Mouse (Mus musculus) kidney, embryonic 15.5 days (tissue): ENCODE measurements around the gene Vmn1r198. TPM values are rescaled to one million over a fixed set of nuclear protein-coding genes. Genes with fewer than 3 reads are reported as not detected.
"Not testable (repeated sequence)": the region's sequence is repeated elsewhere in the genome, so short reads cannot be mapped to it uniquely, and the experiment has no call there.

Experiments
- ATAC-seq: fragments of 200-750 bp; cut with Nextera tagmentation; replicated peaks from 2 replicates; pipeline ENCODE4 v1.8.0; 2017; ENCODE audit warnings: moderate TSS enrichment; ENCODE audit not compliant: low FRiP score
- H3K27ac ChIP-seq: fragments of 300-500 bp; sonication (generic); 2 replicates; pipeline ENCODE4 v1.5.1; 2015; ENCODE audit warnings: mild to moderate bottlenecking, inconsistent platforms
- H3K27me3 ChIP-seq: fragments of 300-500 bp; sonication (generic); 2 replicates; pipeline ENCODE4 v1.6.1; 2015; ENCODE audit warnings: inconsistent platforms
- H3K36me3 ChIP-seq: fragments of 300-500 bp; sonication (generic); 2 replicates; pipeline ENCODE4 v1.6.1; 2015; ENCODE audit warnings: inconsistent platforms
- H3K4me1 ChIP-seq: fragments of 300-500 bp; sonication (generic); 2 replicates; pipeline ENCODE4 v1.6.1; 2015; ENCODE audit warnings: inconsistent platforms
- H3K4me2 ChIP-seq: fragments of 300-500 bp; sonication (generic); 2 replicates; pipeline ENCODE4 v1.6.1; 2015; ENCODE audit warnings: moderate library complexity, mild to moderate bottlenecking, inconsistent platforms
- H3K4me3 ChIP-seq: fragments of 300-500 bp; sonication (generic); replicated peaks from 2 replicates; pipeline ENCODE4 v1.5.1; 2015; ENCODE audit warnings: mild to moderate bottlenecking, inconsistent platforms
- H3K9ac ChIP-seq: fragments of 300-500 bp; sonication (generic); 2 replicates; pipeline ENCODE4 v1.6.1; 2015; ENCODE audit warnings: mild to moderate bottlenecking, inconsistent platforms
- H3K9me3 ChIP-seq: fragments of 300-500 bp; sonication (generic); replicated peaks from 2 replicates; pipeline ENCODE4 v1.6.1; 2016; ENCODE audit warnings: inconsistent platforms
- WGBS: fragments of 180-500 bp; shearing (Covaris S2); methylation state at CpG from one replicate; pipeline ENCODE4 v1.1.7; 2015; ENCODE audit warnings: mixed read lengths; 5-methylcytosine and 5-hydroxymethylcytosine counted together
- polyA plus RNA-seq: library from polyadenylated mRNA; unstranded; fragments of >200 nt; fragmentation: Nextera tagmentation; extraction: Ambion mirVana; gene quantifications from 2 replicates; pipeline ENCODE4 v1.2.1, GENCODE M21; 2015

The Vmn1r198 gene
- polyA plus RNA-seq = not detected in 2 replicates

GRCm38 (mm10) chr13:22350064-22350463 lies at the start of gene Vmn1r198:
Vmn1r198 (plus strand) TSS chr13:22350364.
- Histone ChIP-seq H3K27me3 (no peaks in the 10 kb centered on the region), H3K4me2 (no peak within 1 kb of the TSS), H3K36me3 (no peaks in the 10 kb centered on the region), H3K9me3 (no peaks in the 10 kb centered on the region), H3K9ac (no peak within 1 kb of the TSS), H3K4me1 (no peaks in the 10 kb centered on the region), H3K4me3 (no peak within 1 kb of the TSS), H3K27ac (no peak within 1 kb of the TSS)
- 30% methylated on average over 1 of the region's 1 CpGs for WGBS
- ATAC-seq = no peak

DNA sequence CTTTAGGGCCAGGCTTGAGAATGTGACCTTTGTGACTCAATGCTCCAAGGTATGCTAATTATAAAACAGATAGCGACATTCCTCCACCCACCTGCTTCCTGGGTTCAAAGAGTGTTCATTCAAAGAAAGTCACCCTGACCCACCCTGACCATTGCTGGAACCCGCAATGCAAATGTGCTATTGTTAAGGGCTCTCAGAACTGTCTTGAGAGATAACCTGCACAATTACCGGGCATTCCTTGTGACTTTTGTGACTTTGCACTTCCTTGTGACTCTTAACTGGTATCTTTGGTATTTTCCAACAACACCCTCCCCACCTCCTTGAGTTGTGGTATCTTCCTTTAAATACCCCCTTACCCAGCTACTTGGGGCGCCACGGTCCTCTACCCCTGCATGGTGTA lies 42.1 kb upstream of the Vmn1r198 start:
- ATAC-seq, H3K9me3 ChIP-seq, H3K4me1 ChIP-seq, H3K4me3 ChIP-seq, H3K9ac ChIP-seq, H3K4me2 ChIP-seq, H3K27ac ChIP-seq, H3K27me3 ChIP-seq, H3K36me3 ChIP-seq: not testable (repeated sequence)
- 90% methylated on average over 5 of the region's 5 CpGs for WGBS

DNA sequence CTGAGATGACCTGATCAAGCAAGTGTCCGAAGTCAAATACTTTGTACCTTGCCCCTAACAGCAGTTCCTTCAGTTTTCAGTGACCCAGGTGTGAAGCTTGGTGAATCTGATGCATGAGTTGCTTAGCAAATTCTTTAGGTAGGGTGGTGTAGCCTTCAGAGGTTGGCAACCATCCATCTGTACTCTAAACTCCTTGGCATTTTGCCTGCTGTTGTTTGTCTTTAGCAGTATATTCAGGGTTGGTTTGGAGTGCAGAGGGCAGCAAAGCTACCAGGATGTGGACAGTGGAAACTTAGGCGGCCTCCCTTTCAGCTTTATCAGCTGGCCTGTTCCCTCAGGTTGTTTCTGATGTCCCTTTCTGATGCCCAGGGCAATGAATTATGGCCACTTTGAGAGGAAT lies 34.8 kb upstream of the Vmn1r198 start:
- no peak for ATAC-seq
- Histone ChIP-seq H3K27ac (no peak overlapping the region), H3K4me2 (no peak overlapping the region), H3K9me3 (no peaks in the 10 kb centered on the region), H3K9ac (no peak overlapping the region), H3K4me3 (no peak overlapping the region), H3K36me3 (no peaks in the 10 kb centered on the region), H3K27me3 (no peaks in the 10 kb centered on the region), H3K4me1 (no peaks in the 10 kb centered on the region)
- WGBS = 72% methylated on average over 2 of the region's 2 CpGs

- Histone ChIP-seq H3K27me3 (no peaks in the 10 kb centered on the region), H3K4me2 (no peak overlapping the region), H3K27ac (no peak overlapping the region), H3K4me3 (no peak overlapping the region), H3K36me3 (no peaks in the 10 kb centered on the region), H3K9ac (no peak overlapping the region), H3K4me1 (no peaks in the 10 kb centered on the region), H3K9me3 (no peaks in the 10 kb centered on the region)
- ATAC-seq = no peak
- 80% methylated on average over 2 of the region's 2 CpGs for WGBS
These were observed 32.8 kb upstream of the Vmn1r198 start for GRCm38 (mm10) chr13:22317366-22317765.

DNA sequence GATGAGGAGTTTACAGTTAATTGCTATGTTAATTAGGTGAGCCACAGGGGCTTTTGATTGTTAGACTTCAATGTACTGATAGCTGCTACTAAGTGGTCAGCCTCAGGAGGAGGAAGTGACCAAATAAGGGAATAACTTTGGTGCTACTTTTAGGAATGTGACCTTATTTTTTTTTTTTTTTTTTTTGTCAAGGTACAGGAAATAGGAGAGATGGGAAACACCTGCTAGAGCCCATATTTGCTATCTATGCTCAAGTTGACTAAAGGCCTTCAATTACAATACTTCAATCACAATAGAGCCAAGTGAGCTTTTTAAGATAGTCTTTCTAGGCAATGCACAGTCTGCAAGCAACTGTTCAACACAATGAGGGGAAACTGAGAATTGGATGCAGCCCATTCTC lies 30.1 kb upstream of the Vmn1r198 start:
- Histone ChIP-seq H3K9ac (no peak overlapping the region), H3K4me1 (no peaks in the 10 kb centered on the region), H3K9me3 (no peaks in the 10 kb centered on the region), H3K27ac (no peak overlapping the region), H3K4me3 (no peak overlapping the region), H3K27me3 (no peaks in the 10 kb centered on the region), H3K36me3 (no peaks in the 10 kb centered on the region), H3K4me2 (no peak overlapping the region)
- ATAC-seq = no peak

- Histone ChIP-seq H3K4me1 (no peaks in the 10 kb centered on the region), H3K36me3 (no peaks in the 10 kb centered on the region), H3K27ac (no peak within 1 kb of the TSS), H3K27me3 (no peaks in the 10 kb centered on the region), H3K4me2 (no peak within 1 kb of the TSS), H3K9ac (no peak within 1 kb of the TSS), H3K4me3 (no peak within 1 kb of the TSS), H3K9me3 (no peaks in the 10 kb centered on the region)
- no peak for ATAC-seq
These were observed 25.9 kb upstream of the Vmn1r198 start, which contains the start of gene Vmn1r197 for GRCm38 (mm10) chr13:22324289-22324688. Vmn1r197 (plus strand) TSS chr13:22324589.

- WGBS = 66% methylated on average over 2 of the region's 2 CpGs
- Histone ChIP-seq H3K9me3 (no peaks in the 10 kb centered on the region), H3K27me3 (no peaks in the 10 kb centered on the region), H3K36me3 (no peaks in the 10 kb centered on the region), H3K4me3 (no peak overlapping the region), H3K4me1 (no peaks in the 10 kb centered on the region), H3K9ac (no peak overlapping the region), H3K4me2 (no peak overlapping the region), H3K27ac (no peak overlapping the region)
- ATAC-seq = no peak
These were observed 16.9 kb upstream of the Vmn1r198 start for GRCm38 (mm10) chr13:22333269-22333668.

DNA sequence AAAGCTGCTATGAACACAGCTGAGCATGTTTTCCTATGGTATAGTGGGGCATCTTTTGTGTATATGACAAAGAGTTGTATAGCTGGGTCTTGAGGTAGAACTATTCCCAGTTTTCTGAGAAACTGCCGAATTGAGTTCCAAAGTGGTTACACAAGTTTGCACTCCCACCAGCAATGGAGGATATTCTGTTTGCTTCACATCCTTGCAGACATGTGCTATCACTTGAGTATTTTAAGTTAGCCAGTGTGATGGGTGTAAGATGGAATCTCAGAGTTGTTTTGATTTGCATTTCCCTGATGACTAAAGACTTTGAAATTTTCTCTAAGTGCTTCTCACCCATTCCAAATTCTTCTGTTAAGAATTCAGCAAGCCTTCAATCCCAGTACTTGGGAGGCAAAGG lies 14.6 kb upstream of the Vmn1r198 start:
- Histone ChIP-seq H3K4me3 (no peak overlapping the region), H3K4me1 (no peaks in the 10 kb centered on the region), H3K4me2 (no peak overlapping the region), H3K9me3 (no peaks in the 10 kb centered on the region), H3K27ac (no peak overlapping the region), H3K27me3 (no peaks in the 10 kb centered on the region), H3K36me3 (no peaks in the 10 kb centered on the region), H3K9ac (no peak overlapping the region)
- WGBS = 92% methylated on average over 1 of the region's 1 CpGs
- no peak for ATAC-seq

DNA sequence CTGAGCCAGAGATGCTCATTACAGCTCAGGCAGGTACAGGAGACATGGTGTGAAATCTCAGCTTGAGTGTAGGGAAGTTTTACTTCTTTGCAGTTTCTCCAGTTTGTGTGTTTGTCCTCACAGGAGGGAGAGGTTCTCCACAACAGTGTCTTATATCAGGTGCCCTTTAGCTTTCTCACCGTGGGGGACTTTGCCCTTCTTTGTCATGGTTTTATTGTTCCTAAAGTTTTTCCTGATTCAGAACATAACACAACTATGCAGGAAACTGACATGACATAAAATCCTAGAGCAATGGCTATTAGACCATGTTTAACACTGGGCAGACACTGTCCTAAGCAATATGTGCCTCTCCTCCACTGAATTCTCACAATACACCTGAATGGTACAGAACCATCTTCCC lies 649 bp downstream of the Vmn1r198 start:
- H3K4me2 ChIP-seq = no peak overlapping the region
- H3K4me1 ChIP-seq = no peaks in the 10 kb centered on the region
- 71% methylated on average over 1 of the region's 1 CpGs for WGBS
- H3K4me3 ChIP-seq = no peak overlapping the region
- H3K9ac ChIP-seq = no peak overlapping the region
- H3K27me3 ChIP-seq = no peaks in the 10 kb centered on the region
- H3K27ac ChIP-seq = no peak overlapping the region
- ATAC-seq = no peak
- H3K36me3 ChIP-seq = no peaks in the 10 kb centered on the region
- H3K9me3 ChIP-seq = no peaks in the 10 kb centered on the region

GRCm38 (mm10) chr13:22379518-22379917 lies 29.4 kb downstream of the Vmn1r198 start, which contains the start of gene Vmn1r199:
Vmn1r199 (plus strand) TSS chr13:22379818.
- no peaks in the 10 kb centered on the region for H3K9me3 ChIP-seq
- no peak within 1 kb of the TSS for H3K4me3 ChIP-seq
- no peaks in the 10 kb centered on the region for H3K4me1 ChIP-seq
- no peaks in the 10 kb centered on the region for H3K36me3 ChIP-seq
- H3K9ac ChIP-seq = no peak within 1 kb of the TSS
- no peak for ATAC-seq
- H3K4me2 ChIP-seq = no peak within 1 kb of the TSS
- 72% methylated on average over 2 of the region's 2 CpGs for WGBS
- H3K27me3 ChIP-seq = no peaks in the 10 kb centered on the region
- H3K27ac ChIP-seq = no peak within 1 kb of the TSS

- H3K4me3 ChIP-seq, H3K36me3 ChIP-seq, H3K27me3 ChIP-seq, H3K4me1 ChIP-seq, H3K4me2 ChIP-seq, H3K27ac ChIP-seq, H3K9me3 ChIP-seq, ATAC-seq, H3K9ac ChIP-seq: not testable (repeated sequence)
- 56% methylated on average over 3 of the region's 3 CpGs for WGBS
These were observed 31.0 kb downstream of the Vmn1r198 start for GRCm38 (mm10) chr13:22381128-22381527.

- no peaks in the 10 kb centered on the region for H3K9me3 ChIP-seq
- ATAC-seq = no peak
- no peaks in the 10 kb centered on the region for H3K36me3 ChIP-seq
- WGBS = 79% methylated on average over 3 of the region's 3 CpGs
- H3K4me3 ChIP-seq = no peak overlapping the region
- H3K27me3 ChIP-seq = no peaks in the 10 kb centered on the region
- H3K27ac ChIP-seq = no peak overlapping the region
- no peak overlapping the region for H3K4me2 ChIP-seq
- H3K9ac ChIP-seq = no peak overlapping the region
- no peaks in the 10 kb centered on the region for H3K4me1 ChIP-seq
These were observed 33.2 kb downstream of the Vmn1r198 start for GRCm38 (mm10) chr13:22383401-22383800.

GRCm38 (mm10) chr13:22387050-22387449 lies 36.9 kb downstream of the Vmn1r198 start:
- ATAC-seq = no peak
- Histone ChIP-seq H3K4me1 (no peaks in the 10 kb centered on the region), H3K36me3 (no peaks in the 10 kb centered on the region), H3K27ac (no peak overlapping the region), H3K4me2 (no peak overlapping the region), H3K4me3 (no peak overlapping the region), H3K9me3 (no peaks in the 10 kb centered on the region), H3K27me3 (no peaks in the 10 kb centered on the region), H3K9ac (no peak overlapping the region)
- WGBS = 83% methylated on average over 1 of the region's 1 CpGs
